Mouse (Mus musculus) neutrophil, adult 65 days (primary cell): Measurements from ENCODE around the gene Prb1. TPM values are rescaled to one million over a fixed set of nuclear protein-coding genes. Genes with fewer than 3 reads are reported as not detected.

ENCODE experiments used
- total RNA-seq: library from RNA; stranded (reverse); gene quantifications from 2 replicates; pipeline ENCODE4 v1.2.4, GENCODE M21; 2023

Prb1 gene
- total RNA-seq: not detected in 2 replicates

DNA sequence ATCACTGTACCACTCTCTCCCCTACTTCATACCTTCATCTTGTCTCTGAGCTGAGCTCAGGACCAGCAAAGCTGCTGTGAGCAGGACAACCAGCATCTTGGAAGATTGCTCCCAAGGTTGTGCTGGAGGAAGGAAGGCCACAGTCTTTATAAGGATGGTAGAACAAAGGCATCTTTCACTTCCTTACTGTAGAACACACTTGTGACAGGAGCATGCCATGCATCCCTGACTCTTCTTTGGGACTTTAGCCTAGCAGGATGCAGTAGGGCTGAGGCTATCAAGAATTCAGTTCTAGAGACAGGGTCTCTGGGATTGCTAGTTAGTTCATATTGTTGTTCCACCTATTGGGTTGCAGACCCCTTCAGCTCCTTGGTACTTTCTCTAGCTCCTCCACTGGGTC lies at the start of gene Prb1:
Gene Prb1, minus strand, starts transcription at position 101 of the 400 bp plus-strand sequence.

Other genes with a start within 250 kb of the Prb1 start
- not detected in 2 replicates for gene Prpmp5, start 104.2 kb upstream of the Prb1 start, total RNA-seq
- gene Gm8882, start 153.6 kb upstream of the Prb1 start, total RNA-seq: not detected in 2 replicates